Mouse (Mus musculus): ENCODE measurements around the gene Card19. TPM values are rescaled to one million over a fixed set of nuclear protein-coding genes. Genes with fewer than 3 reads are reported as not detected.

Gene Card19
- polyA plus RNA-seq, 1 experiment from 2014 or later, result 26.2 TPM

DNA sequence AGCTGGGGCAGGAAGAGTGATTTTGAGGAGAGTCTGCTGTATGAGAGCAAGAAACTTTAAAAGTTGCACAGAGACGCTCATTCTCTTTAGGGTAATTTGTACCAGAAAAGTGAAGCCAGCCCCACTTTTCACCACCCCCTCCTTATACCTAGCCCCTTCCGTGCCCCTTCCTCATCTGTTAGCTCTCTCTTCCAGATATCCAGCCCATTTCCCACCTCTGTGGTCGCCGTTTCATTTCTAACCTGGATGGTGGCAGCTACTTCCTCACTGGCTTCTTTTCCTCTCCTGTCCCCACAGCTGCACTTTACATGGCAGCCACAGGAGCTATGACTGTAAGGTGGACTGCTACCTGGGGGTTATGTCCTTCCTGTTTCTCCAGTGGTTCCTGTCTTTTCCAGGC lies 3.5 kb upstream of the Card19 start:
- no peaks in the 10 kb centered on the region for H3K36me3 ChIP-seq (ENCODE audit: control insufficient read depth, insufficient read depth, low read length)
- WGBS, result 70% methylated on average over 4 of the region's 4 CpGs

DNA sequence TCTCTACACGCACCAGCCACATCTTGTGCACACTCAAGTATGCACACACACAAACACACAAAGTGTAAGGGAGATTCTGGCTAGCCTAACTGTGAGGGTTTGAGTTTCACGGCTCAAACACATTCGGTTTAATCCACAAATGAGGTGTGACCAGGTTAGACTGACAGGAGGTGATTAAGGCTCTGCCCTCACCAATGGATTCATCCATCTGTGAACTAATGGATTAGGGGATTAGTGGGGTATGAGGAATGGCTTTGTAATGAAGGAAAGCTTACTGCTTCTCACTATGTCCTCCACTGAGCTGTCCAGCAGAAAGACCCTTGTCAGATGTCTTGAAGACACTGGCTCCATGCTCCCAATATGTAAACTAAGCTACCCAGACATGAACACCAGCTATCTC lies 2.8 kb upstream of the Card19 start:
- Histone ChIP-seq H3K36me3 (ENCODE audit: control insufficient read depth, insufficient read depth, low read length) (no peaks in the 10 kb centered on the region), H3K27ac (ENCODE audit: low read depth, low read length) (no peak overlapping the region), H3K9ac (ENCODE audit: low read depth, low read length) (no peak overlapping the region), H3K4me1 (replicated peaks; ENCODE audit: control insufficient read depth, insufficient read depth, low read length) (peaks cover 6% of the 10 kb centered on the region; the same call in 1 of the 2 replicates), H3K27me3 (replicated peaks; ENCODE audit: control insufficient read depth, insufficient read depth, low read length) (no peaks in the 10 kb centered on the region), H3K4me2 (no peak overlapping the region), H3K4me3 (ENCODE audit: low read depth, low read length) (no peak overlapping the region), H3K9me3 (ENCODE audit: control insufficient read depth, low read length) (no peaks in the 10 kb centered on the region)
- DNase-seq (ENCODE audit: low spot score) (no peak), ATAC-seq (replicated peaks; ENCODE audit: low FRiP score) (no peak)
- 64% methylated on average over 3 of the region's 3 CpGs for WGBS

More for the DNA sequence above, 3.5 kb upstream of the Card19 start:
- Histone ChIP-seq H3K4me3 (ENCODE audit: low read depth, low read length) (no peak overlapping the region), H3K27ac (ENCODE audit: low read depth, low read length) (no peak overlapping the region), H3K4me1 (replicated peaks; ENCODE audit: control insufficient read depth, insufficient read depth, low read length) (peaks cover 6% of the 10 kb centered on the region; the same call in 1 of the 2 replicates), H3K27me3 (replicated peaks; ENCODE audit: control insufficient read depth, insufficient read depth, low read length) (no peaks in the 10 kb centered on the region; the same call in 1 of the 2 replicates), H3K4me2 (no peak overlapping the region), H3K9me3 (ENCODE audit: control insufficient read depth, low read length) (no peaks in the 10 kb centered on the region), H3K9ac (ENCODE audit: low read depth, low read length) (no peak overlapping the region)
- DNase-seq (ENCODE audit: low spot score), result no peak
- ATAC-seq (replicated peaks; ENCODE audit: low FRiP score), result no peak

DNA sequence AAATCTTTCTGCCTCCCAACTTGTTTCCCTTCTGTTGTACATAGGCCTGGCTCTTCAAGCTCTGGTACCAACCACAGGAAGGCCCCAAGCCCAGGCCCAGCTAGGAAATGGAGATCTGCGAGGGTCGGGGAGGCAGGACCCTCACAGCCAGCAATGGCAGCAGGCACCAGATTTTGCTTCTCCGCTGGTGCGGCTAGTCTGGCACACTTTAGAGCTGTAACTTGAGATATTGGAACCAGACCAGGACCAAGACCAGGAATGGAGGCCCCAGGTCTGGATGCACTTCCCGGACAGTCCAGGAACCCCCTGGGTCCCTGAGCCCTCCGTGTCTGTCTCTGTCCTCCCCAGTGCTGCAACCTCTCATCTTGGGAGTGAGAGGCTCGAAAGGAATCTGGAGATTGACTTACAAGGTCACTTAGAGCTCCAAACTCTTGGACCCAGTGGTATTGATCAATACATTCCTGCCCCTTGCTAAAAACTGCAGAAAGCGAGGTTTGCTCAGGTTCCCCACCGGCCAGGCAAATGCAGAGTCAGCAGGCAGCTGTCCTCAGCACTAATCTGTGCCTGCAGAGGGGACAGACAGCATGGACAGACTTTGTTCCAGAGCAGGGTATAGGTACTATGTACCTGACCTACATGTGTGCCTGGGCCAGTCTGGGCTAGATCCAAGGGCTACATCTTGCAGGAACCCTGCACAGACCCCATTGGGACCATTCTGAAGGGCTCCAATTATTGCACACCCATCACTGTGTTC lies 1.1 kb upstream of the Card19 start:
- no peak for DNase-seq (ENCODE audit: low spot score)
- no peak overlapping the region for H3K9ac ChIP-seq (ENCODE audit: low read depth, low read length)
- ATAC-seq (replicated peaks; ENCODE audit: low FRiP score), result no peak
- H3K36me3 ChIP-seq (ENCODE audit: control insufficient read depth, insufficient read depth, low read length), result no peaks in the 10 kb centered on the region
- peak overlapping the region; percentile 97 for H3K4me2 ChIP-seq
- H3K27ac ChIP-seq (ENCODE audit: low read depth, low read length), result no peak overlapping the region
- H3K9me3 ChIP-seq (ENCODE audit: control insufficient read depth, low read length), result no peaks in the 10 kb centered on the region
- 57% methylated on average over 9 of the region's 9 CpGs for WGBS
- H3K4me1 ChIP-seq (replicated peaks; ENCODE audit: control insufficient read depth, insufficient read depth, low read length), result peaks cover 9% of the 10 kb centered on the region; the same call in 1 of the 2 replicates
- H3K4me3 ChIP-seq (ENCODE audit: low read depth, low read length), result no peak overlapping the region
- no peaks in the 10 kb centered on the region for H3K27me3 ChIP-seq (replicated peaks; ENCODE audit: control insufficient read depth, insufficient read depth, low read length)

DNA sequence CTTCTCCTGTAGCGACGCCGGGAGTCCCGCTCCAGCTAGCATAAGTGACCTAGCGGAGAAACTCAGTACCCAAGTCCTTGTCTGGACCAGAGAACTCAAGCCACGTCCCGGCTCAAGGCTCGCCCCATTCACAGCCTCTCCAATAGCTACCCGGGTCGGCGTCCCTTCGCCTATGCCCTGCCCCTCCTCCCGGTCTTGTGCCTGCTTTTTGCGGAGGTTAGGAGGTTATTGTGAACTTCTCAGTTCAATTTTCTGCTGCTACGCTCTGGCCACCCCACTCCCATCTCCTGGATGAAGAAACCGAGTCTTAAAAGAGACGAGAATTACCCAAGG lies 349 bp upstream of the Card19 start:
- ATAC-seq (replicated peaks; ENCODE audit: low FRiP score), result peak; percentile 71
- H3K4me2 ChIP-seq, result peak overlapping the region; percentile 97
- H3K9ac ChIP-seq (ENCODE audit: low read depth, low read length), result peak overlapping the region; percentile 76
- H3K4me3 ChIP-seq (ENCODE audit: low read depth, low read length), result peak overlapping the region; percentile 76
- 2% methylated on average over 17 of the region's 17 CpGs for WGBS
- H3K9me3 ChIP-seq (ENCODE audit: control insufficient read depth, low read length), result no peaks in the 10 kb centered on the region
- DNase-seq (ENCODE audit: low spot score), result no peak
- H3K27ac ChIP-seq (ENCODE audit: low read depth, low read length), result peak overlapping the region; percentile 17
- peaks cover 9% of the 10 kb centered on the region; the same call in 1 of the 2 replicates for H3K4me1 ChIP-seq (replicated peaks; ENCODE audit: control insufficient read depth, insufficient read depth, low read length)
- H3K36me3 ChIP-seq (ENCODE audit: control insufficient read depth, insufficient read depth, low read length), result no peaks in the 10 kb centered on the region
- H3K27me3 ChIP-seq (replicated peaks; ENCODE audit: control insufficient read depth, insufficient read depth, low read length), result no peaks in the 10 kb centered on the region

DNA sequence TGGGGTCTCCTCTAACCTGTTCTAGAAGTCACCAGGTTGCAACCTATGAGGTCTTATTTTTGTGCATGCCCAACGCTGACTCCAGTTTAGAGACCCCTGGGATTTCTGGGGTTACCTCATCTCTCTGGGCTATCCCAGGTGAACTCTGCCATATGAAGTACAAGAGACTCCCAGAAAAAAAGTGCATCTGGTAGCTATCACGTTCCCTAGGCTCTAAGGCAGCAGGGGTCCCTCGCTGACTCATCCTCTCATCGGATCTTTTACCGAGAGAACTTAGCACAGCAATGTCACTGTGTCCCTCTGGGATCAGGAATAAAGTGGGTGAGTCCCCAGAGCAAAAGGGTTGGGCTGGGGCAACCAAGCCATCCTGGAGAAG lies 721 bp downstream of the Card19 start:
- WGBS, result 9% methylated on average over 5 of the region's 5 CpGs
- no peak overlapping the region for H3K27ac ChIP-seq (ENCODE audit: low read depth, low read length)
- no peak for DNase-seq (ENCODE audit: low spot score)
- no peaks in the 10 kb centered on the region for H3K27me3 ChIP-seq (replicated peaks; ENCODE audit: control insufficient read depth, insufficient read depth, low read length)
- no peaks in the 10 kb centered on the region for H3K9me3 ChIP-seq (ENCODE audit: control insufficient read depth, low read length)
- H3K4me2 ChIP-seq, result peak overlapping the region; percentile 97
- peak overlapping the region; percentile 76 for H3K4me3 ChIP-seq (ENCODE audit: low read depth, low read length)
- peak overlapping the region; percentile 76; the same call in 1 of the 2 replicates for H3K9ac ChIP-seq (ENCODE audit: low read depth, low read length)
- ATAC-seq (replicated peaks; ENCODE audit: low FRiP score), result no peak
- no peaks in the 10 kb centered on the region for H3K36me3 ChIP-seq (ENCODE audit: control insufficient read depth, insufficient read depth, low read length)
- H3K4me1 ChIP-seq (replicated peaks; ENCODE audit: control insufficient read depth, insufficient read depth, low read length), result peaks cover 9% of the 10 kb centered on the region; the same call in 1 of the 2 replicates

DNA sequence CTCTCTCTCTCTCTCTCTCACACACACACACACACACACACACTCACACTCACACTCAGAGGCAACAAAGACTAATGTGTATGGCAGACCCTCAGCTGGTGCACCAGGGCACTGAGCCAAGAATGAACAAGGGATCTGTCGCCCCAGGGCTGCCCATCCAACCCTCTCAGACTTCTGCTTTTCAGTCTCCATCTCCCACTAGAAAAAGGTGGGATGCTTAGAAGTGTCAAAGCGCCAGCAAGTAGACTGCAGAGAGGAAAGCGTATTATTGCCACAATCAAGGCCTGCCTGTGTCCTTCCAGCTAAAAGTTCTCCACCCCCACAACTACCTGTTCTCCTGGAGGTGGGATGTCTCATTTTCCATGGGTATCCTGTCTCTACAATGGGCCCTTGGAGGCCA lies 1.4 kb downstream of the Card19 start:
- DNase-seq (ENCODE audit: low spot score), result no peak
- no peak for ATAC-seq (replicated peaks; ENCODE audit: low FRiP score)
- WGBS, result 66% methylated on average over 3 of the region's 3 CpGs
- Histone ChIP-seq H3K27me3 (replicated peaks; ENCODE audit: control insufficient read depth, insufficient read depth, low read length) (no peaks in the 10 kb centered on the region), H3K27ac (ENCODE audit: low read depth, low read length) (no peak overlapping the region), H3K4me3 (ENCODE audit: low read depth, low read length) (no peak overlapping the region), H3K4me1 (replicated peaks; ENCODE audit: control insufficient read depth, insufficient read depth, low read length) (peaks cover 9% of the 10 kb centered on the region; the same call in 1 of the 2 replicates), H3K4me2 (no peak overlapping the region), H3K9ac (ENCODE audit: low read depth, low read length) (no peak overlapping the region), H3K36me3 (ENCODE audit: control insufficient read depth, insufficient read depth, low read length) (no peaks in the 10 kb centered on the region), H3K9me3 (ENCODE audit: control insufficient read depth, low read length) (no peaks in the 10 kb centered on the region)

DNA sequence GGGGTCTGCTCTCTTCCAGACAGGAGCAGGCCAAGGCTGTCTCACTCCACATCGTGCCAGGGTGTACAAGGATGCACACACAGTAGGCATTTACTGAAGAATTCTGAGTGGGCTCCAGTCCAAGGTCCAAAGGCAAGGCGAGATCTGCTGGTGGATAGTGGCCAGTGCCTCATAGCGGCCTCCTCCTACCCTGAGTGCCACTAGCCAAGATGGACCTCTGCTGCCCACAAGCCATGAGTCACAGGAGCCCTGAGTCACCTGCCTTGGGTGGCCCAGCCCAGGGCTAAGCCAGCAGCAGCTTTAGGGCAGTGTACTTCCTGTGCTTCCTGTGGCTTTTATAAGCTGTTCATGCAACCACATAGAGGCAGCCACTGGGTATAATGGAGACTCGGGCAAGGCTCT lies 2.3 kb downstream of the Card19 start:
- H3K4me2 ChIP-seq, result no peak overlapping the region
- no peaks in the 10 kb centered on the region for H3K27me3 ChIP-seq (replicated peaks; ENCODE audit: control insufficient read depth, insufficient read depth, low read length)
- ATAC-seq (replicated peaks; ENCODE audit: low FRiP score), result no peak
- H3K9ac ChIP-seq (ENCODE audit: low read depth, low read length), result no peak overlapping the region
- H3K4me1 ChIP-seq (replicated peaks; ENCODE audit: control insufficient read depth, insufficient read depth, low read length), result peaks cover 9% of the 10 kb centered on the region; the same call in 1 of the 2 replicates
- H3K36me3 ChIP-seq (ENCODE audit: control insufficient read depth, insufficient read depth, low read length), result no peaks in the 10 kb centered on the region
- no peak overlapping the region for H3K4me3 ChIP-seq (ENCODE audit: low read depth, low read length)
- H3K27ac ChIP-seq (ENCODE audit: low read depth, low read length), result no peak overlapping the region
- DNase-seq (ENCODE audit: low spot score), result no peak
- no peaks in the 10 kb centered on the region for H3K9me3 ChIP-seq (ENCODE audit: control insufficient read depth, low read length)
- 60% methylated on average over 4 of the region's 4 CpGs for WGBS

DNA sequence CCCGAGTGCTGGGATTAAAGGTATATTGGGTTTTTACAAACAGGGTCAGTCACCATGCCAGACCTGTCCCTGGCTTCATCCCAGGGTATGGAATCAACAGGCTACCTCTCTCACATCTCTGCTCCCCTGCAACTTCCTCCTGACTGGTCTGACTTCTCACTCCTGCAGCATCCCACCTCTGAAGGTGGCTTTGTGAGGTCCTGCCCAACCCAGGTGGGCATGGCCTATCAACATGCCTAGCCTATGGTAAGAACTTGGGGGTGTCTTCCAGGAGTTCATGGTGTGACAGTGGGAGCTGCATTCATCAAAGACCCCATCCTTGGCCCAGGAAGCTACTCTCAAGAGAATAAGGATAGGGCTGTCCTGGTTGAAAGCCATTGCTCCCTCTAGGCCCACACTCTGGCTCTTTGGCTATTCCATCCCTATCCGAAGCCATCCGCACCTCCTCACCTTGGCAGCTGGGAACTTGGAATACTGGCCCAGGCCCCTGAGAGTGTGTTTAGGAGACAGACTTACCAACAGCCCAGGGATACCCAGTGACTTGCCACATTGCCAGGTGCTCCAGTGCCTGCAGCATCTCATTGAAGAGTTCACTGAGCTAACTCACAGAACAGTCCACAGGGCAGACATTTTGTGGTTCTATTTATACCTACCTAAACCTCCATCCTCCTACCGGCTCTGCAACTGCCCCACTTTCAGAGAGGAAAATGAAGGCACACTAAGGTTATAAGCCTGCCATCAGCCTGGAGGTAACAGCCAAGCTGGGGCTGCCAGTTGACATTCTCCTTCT lies 2.9 kb downstream of the Card19 start:
- H3K4me3 ChIP-seq (ENCODE audit: low read depth, low read length), result no peak overlapping the region
- no peak overlapping the region for H3K27ac ChIP-seq (ENCODE audit: low read depth, low read length)
- H3K4me1 ChIP-seq (replicated peaks; ENCODE audit: control insufficient read depth, insufficient read depth, low read length), result peaks cover 9% of the 10 kb centered on the region; the same call in 1 of the 2 replicates
- no peaks in the 10 kb centered on the region for H3K27me3 ChIP-seq (replicated peaks; ENCODE audit: control insufficient read depth, insufficient read depth, low read length)
- WGBS, result 84% methylated on average over 4 of the region's 4 CpGs
- H3K9me3 ChIP-seq (ENCODE audit: control insufficient read depth, low read length), result no peaks in the 10 kb centered on the region
- ATAC-seq (replicated peaks; ENCODE audit: low FRiP score), result no peak
- H3K4me2 ChIP-seq, result no peak overlapping the region
- H3K9ac ChIP-seq (ENCODE audit: low read depth, low read length), result no peak overlapping the region
- DNase-seq (ENCODE audit: low spot score), result no peak
- H3K36me3 ChIP-seq (ENCODE audit: control insufficient read depth, insufficient read depth, low read length), result no peaks in the 10 kb centered on the region
